In genomic region chr10:106603319-106603898, GRCm38 (mm10) we compare ENCODE assay signal across 27 mouse cellular contexts.
A peak's percentile ranks its signal among the peaks of the same experiment; 100 is the strongest.
DNase-seq lines count a peak whose midpoint lies in the region; ATAC-seq and TF ChIP-seq lines count a peak whose summit lies in the region.
"Had no signal": no experiment of that assay in that cellular context is flagged by ENCODE, and none has a peak within 500 bp of the region (broad histone marks: within the 10 kb centered on the region; RNA-seq: fewer than 3 reads in every experiment).

No protein-coding gene starts in this region.

- no peak overlapping the region for H3K27ac ChIP-seq in testis, adult 2 months (ENCODE audit: control insufficient read depth, insufficient read depth, low read depth, low read length)
- no peak overlapping the region for H3K27ac ChIP-seq in liver, postnatal 0 days (ENCODE audit: low read depth)
- no peak overlapping the region for H3K27ac ChIP-seq in midbrain, embryonic 13.5 days
- H3K27ac ChIP-seq: embryonic facial prominence, embryonic 10.5 days; embryonic facial prominence, embryonic 15.5 days; forebrain, embryonic 12.5 days; heart, embryonic 10.5 days; heart, embryonic 15.5 days; kidney, embryonic 15.5 days; liver, embryonic 13.5 days; lung, embryonic 15.5 days; midbrain, embryonic 10.5 days; neural tube, embryonic 12.5 days; stomach, postnatal 0 days had no signal

- no peak for TF ChIP-seq EP300 in liver, postnatal 0 days (IDR thresholded peaks at IDR 0.05; ENCODE audit: low read depth)

- peak overlapping the region; percentile 73 for H3K4me3 ChIP-seq in testis, adult 2 months (ENCODE audit: control insufficient read depth, low read depth, low read length)
- H3K4me3 ChIP-seq in liver, postnatal 0 days (ENCODE audit: low read depth, low read length): no peak overlapping the region
- no peak overlapping the region for H3K4me3 ChIP-seq in midbrain, embryonic 13.5 days (replicated peaks)
- H3K4me3 ChIP-seq: embryonic facial prominence, embryonic 10.5 days; embryonic facial prominence, embryonic 15.5 days; forebrain, embryonic 12.5 days; heart, embryonic 10.5 days; heart, embryonic 15.5 days; kidney, embryonic 15.5 days; liver, embryonic 13.5 days; lung, embryonic 15.5 days; midbrain, embryonic 10.5 days; neural tube, embryonic 12.5 days had no signal

- no peak for TF ChIP-seq POLR2A in testis, adult 2 months (IDR thresholded peaks at IDR 0.05; ENCODE audit: control insufficient read depth, low read depth, low read length)

- H3K4me1 ChIP-seq in testis, adult 2 months (ENCODE audit: control insufficient read depth, insufficient read depth, low read length): no peaks in the 10 kb centered on the region
- 0 out of 2 replicates have a peak, but pooled peaks cover 2% of the 10 kb centered on the region for H3K4me1 ChIP-seq in liver, postnatal 0 days (ENCODE audit: insufficient read depth)
- H3K4me1 ChIP-seq in midbrain, embryonic 13.5 days (replicated peaks): no peaks in the 10 kb centered on the region
- H3K4me1 ChIP-seq: embryonic facial prominence, embryonic 10.5 days; embryonic facial prominence, embryonic 15.5 days; forebrain, embryonic 12.5 days; heart, embryonic 10.5 days; heart, embryonic 15.5 days; kidney, embryonic 15.5 days; liver, embryonic 13.5 days; lung, embryonic 15.5 days; midbrain, embryonic 10.5 days; neural tube, embryonic 12.5 days had no signal

- no peaks in the 10 kb centered on the region for H3K9me3 ChIP-seq in liver, postnatal 0 days (ENCODE audit: low read length)
- H3K9me3 ChIP-seq in midbrain, embryonic 13.5 days: no peaks in the 10 kb centered on the region
- H3K9me3 ChIP-seq: embryonic facial prominence, embryonic 10.5 days; embryonic facial prominence, embryonic 15.5 days; forebrain, embryonic 12.5 days; heart, embryonic 10.5 days; heart, embryonic 15.5 days; kidney, embryonic 15.5 days; liver, embryonic 13.5 days; lung, embryonic 15.5 days; midbrain, embryonic 10.5 days; neural tube, embryonic 12.5 days had no signal

- whole genome bisulfite sequencing in liver, postnatal 0 days (ENCODE audit: insufficient replicate concordance): 60% methylated on average over 5 of the region's 5 CpGs
- 86% methylated on average over 5 of the region's 5 CpGs for WGBS in midbrain, embryonic 13.5 days

- H3K36me3 ChIP-seq in testis, adult 2 months (ENCODE audit: control insufficient read depth, insufficient read depth, low read length): no peaks in the 10 kb centered on the region
- H3K36me3 ChIP-seq in liver, postnatal 0 days (replicated peaks; ENCODE audit: insufficient read depth, low read length): no peaks in the 10 kb centered on the region
- no peaks in the 10 kb centered on the region for H3K36me3 ChIP-seq in midbrain, embryonic 13.5 days
- H3K36me3 ChIP-seq: embryonic facial prominence, embryonic 10.5 days; embryonic facial prominence, embryonic 15.5 days; forebrain, embryonic 12.5 days; heart, embryonic 10.5 days; heart, embryonic 15.5 days; kidney, embryonic 15.5 days; liver, embryonic 13.5 days; lung, embryonic 15.5 days; midbrain, embryonic 10.5 days; neural tube, embryonic 12.5 days had no signal

- DNase-seq in kidney, adult 9 months: peak; percentile 73
- no peak for DNase-seq in kidney, postnatal 4 days
- no peak for DNase-seq in testis, postnatal 14 days (ENCODE audit: low spot score)
- DNase-seq in liver, postnatal 0 days: no peak
- DNase-seq: adrenal gland, postnatal 25 days; B cell, adult 2 months; cerebellum, adult 18-20 months; cerebellum, postnatal 14 days; gastrocnemius, postnatal 10 days; layer of hippocampus, adult 9-11 months; liver, embryonic 13.5 days; right cerebral cortex, adult 18-20 months; thymus, postnatal 4 days had no signal

- peak; percentile 97 for ATAC-seq in liver, postnatal 0 days
- no peak for ATAC-seq in midbrain, embryonic 13.5 days
- ATAC-seq: hindbrain, embryonic 16.5 days; midbrain, embryonic 16.5 days had no signal

- no peaks in the 10 kb centered on the region for H3K27me3 ChIP-seq in testis, adult 2 months (ENCODE audit: control insufficient read depth, insufficient read depth, low read length)
- no peaks in the 10 kb centered on the region for H3K27me3 ChIP-seq in liver, postnatal 0 days (ENCODE audit: insufficient read depth, low read length)
- H3K27me3 ChIP-seq in midbrain, embryonic 13.5 days: no peaks in the 10 kb centered on the region
- H3K27me3 ChIP-seq: embryonic facial prominence, embryonic 15.5 days; forebrain, embryonic 12.5 days; heart, embryonic 15.5 days; kidney, embryonic 15.5 days; liver, embryonic 13.5 days; lung, embryonic 15.5 days; neural tube, embryonic 12.5 days had no signal

- TF ChIP-seq CTCF in testis, adult 2 months (IDR thresholded peaks at IDR 0.05; ENCODE audit: control insufficient read depth, insufficient read depth, insufficient replicate concordance, low read depth, low read length): no peak
- no peak for TF ChIP-seq CTCF in liver, postnatal 0 days (IDR thresholded peaks at IDR 0.05; ENCODE audit: low read depth)

- H3K9ac ChIP-seq in liver, postnatal 0 days (replicated peaks): no peak overlapping the region
- H3K9ac ChIP-seq in midbrain, embryonic 13.5 days (replicated peaks): no peak overlapping the region
- H3K9ac ChIP-seq: embryonic facial prominence, embryonic 15.5 days; forebrain, embryonic 12.5 days; heart, embryonic 15.5 days; kidney, embryonic 15.5 days; liver, embryonic 13.5 days; lung, embryonic 15.5 days; neural tube, embryonic 12.5 days had no signal

- no peak overlapping the region for H3K4me2 ChIP-seq in liver, postnatal 0 days (ENCODE audit: low read depth, low read length)
- no peak overlapping the region for H3K4me2 ChIP-seq in midbrain, embryonic 13.5 days (replicated peaks)
- H3K4me2 ChIP-seq: embryonic facial prominence, embryonic 15.5 days; forebrain, embryonic 12.5 days; heart, embryonic 15.5 days; kidney, embryonic 15.5 days; liver, embryonic 13.5 days; lung, embryonic 15.5 days; neural tube, embryonic 12.5 days had no signal
